Mouse (Mus musculus) frontal cortex, postnatal 36 days (tissue): ENCODE measurements at regions not wholly inside any gene's neighbourhood (a gene's known extent, or its start where the extent isn't known, plus 50 kb on each side); places are given as distances from the start of the nearest gene placed in this dataset.

Experiments
- DNase-seq, 2 experiments: peaks; one replicate each; pipeline ENCODE4 v3.0.0; 2022; ENCODE audit warnings: low spot score in 2 of 2

DNA sequence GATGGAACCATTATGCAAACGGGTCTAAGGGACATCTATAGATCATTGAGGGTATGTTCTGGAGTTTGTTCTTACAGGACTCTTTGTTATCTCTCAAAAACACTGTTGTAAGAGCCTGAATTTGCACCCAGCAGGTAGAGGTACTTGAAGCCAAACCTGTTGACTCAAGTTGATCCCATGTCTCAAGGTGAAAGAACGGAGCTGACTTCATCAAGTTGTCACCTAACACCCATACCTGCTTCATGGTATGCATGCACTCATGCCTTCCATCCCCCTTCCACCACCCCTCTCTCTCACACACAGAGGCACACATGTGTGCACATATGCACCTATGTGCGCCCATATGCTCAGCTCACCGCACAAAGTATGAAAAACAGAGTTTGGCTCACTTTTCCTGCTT lies 189.0 kb downstream of the Ttll7 start:
- no peak for DNase-seq

DNA sequence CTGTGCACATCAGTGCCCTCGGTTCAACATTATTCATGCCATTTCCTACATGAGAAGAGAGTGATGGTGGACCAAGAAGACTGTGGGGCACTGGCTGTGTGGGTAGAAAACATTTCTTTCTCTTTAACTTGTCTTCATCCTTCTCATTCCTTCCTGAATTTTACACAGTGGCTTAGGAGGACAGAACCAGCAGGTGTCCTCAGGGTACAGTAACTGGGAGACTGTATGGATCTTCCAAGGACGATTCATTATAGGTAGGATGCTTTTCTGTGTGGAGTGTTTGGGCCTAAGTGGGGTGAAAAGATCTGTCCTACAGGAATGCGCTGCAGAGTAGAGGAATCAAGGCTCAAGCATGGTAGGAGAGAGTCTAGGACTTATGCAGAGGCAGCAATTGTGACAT lies 190.7 kb downstream of the Ttll7 start:
- DNase-seq = no peak

DNA sequence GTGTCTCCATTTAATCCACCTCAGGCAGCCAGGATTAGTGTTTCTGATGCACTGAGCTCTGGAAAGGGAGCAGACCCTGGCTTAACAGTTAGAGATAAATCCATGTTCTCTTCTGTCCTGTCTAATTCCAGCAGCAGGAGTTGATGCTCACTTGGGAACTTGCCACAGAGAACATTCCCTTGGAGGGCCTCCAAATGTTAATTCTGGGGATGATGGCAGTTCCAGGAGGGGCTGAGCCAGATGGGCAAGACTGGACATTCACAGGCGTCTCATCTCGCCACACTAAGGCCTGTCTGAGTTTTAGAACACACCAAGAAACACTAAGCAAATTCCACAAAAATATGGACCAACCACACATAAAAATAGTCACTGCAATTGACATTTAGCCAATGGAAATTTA lies 194.5 kb downstream of the Ttll7 start:
- DNase-seq = peak in 1 of 2 experiments; percentile 17

DNA sequence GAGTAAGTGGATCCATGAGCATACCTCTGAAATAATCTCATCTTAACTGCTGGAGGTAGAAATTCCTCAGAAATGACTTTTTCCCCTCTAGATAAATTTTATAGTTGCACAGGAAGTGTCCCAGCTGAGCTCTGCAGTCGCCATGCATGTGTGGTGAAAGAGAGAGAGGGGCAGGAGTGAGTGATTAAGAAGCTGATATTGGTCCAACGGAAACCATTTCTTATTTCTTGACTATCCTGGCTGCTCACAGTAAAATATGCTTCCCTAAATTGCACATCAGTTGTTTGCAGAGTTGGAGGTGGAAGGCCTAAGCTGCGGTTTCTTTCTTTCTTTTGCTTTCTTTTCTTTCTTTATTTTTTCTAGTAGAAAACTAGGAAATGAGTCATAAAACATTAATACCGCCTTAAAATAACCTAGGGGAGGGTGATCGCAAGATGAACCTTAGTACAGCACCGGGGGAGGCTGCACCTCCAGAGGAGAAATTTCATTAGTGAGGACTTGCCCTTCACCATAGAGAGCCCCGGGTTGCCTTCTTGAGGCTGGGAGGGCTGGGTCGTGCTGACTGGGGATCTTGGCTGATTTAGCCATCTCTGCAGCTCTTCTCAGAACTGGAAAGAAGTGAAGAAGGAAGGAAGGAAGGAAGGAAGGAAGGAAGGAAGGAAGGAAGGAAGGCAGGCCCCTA lies 202.1 kb downstream of the Ttll7 start:
- DNase-seq = no peak

DNA sequence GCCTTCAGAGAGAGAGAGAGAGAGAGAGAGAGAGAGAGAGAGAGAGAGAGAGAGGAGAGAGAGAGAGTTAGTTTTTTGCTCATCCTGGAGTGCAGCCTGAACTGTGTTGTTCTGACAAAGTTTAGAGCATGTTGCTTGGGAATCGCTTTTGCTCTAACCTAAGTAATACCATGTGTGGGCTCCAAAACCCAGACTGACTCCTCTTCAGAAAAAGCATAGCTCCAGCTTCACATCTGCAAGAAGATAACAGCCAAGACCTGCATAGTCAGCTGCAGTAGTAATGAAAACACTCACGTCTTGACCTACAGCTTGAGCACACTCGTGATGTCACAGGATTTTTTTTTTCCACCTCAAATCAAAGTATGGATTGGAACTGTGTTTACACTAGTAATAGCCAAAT lies 205.7 kb downstream of the Ttll7 start:
- DNase-seq = no peak

DNA sequence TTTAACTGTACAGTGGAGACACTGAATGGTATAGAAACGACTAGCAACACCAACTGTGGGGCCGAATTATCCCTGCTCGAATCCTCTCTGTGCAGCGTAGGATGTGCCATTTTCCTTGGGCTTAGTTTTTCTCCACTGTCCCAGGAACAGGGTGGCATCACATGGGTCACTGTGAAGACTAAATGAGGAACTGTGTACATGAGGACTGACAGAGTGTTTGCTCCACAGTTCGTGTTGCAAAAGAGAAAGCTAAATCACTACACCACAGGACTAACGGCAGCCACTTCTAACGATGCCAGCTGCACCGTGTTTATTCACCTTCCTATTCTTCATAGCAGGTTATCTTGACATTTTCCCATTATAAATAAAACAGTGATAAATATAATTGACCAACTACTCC lies 208.5 kb downstream of the Ttll7 start:
- no peak for DNase-seq

DNA sequence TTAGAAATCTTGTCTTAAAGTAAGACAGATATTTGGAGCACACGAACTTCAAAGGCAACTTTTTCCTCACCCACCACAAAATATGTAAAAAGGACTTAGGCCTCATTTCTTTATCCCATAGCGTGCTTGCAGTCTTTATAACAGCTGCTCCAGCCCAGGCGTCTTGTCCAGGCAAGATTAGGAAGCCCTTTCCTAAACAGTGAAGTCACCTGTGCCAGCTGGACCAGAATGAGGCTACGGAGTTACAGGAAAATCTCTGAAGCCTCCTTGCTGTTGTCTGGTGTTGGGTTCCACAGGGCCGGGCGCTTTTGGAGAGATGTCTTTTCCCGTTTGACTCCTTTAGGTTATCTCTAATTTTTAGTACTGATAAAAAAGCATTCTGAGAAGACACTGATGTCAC lies 210.3 kb downstream of the Ttll7 start:
- no peak for DNase-seq

DNA sequence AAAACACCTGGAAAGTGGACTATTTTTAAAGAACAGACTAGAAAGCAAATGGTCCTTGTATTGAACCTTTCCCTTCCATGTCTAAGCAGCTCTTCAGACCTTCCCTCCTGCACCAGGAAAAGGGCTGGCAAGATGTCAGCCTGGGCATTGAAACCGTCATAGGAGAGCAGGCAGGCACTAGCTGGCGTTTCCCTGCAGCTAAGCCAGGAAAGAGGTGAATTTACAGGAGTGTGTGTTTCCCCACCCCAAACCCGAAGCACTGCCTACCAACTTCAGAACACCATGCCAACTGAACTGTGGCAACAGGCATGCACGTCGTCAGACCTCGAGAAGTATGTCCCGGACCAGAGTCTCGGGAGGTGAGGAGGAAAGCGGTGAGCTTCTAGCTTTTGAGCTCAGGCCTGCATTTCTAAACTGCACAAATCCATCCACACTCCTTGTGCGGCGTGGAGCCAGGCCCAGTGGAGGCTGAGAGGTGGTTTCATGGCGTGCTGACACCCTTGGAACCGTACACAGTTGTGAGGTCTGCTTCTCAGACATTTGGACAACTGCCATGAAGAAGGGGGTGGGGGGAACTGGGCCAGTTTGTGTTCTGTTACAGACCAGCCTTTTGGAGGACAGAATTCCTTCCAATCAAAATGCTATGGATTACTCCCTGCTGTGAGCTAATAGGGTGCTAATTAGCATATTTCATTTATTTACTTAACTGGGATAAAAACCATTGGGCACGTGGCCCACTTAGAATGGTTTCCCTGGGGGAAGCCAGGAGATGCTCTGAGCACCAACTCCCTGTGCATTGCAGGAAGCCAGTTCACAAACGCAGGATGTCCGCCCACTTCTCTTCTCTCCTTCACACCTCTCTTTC lies 211.6 kb downstream of the Ttll7 start:
- DNase-seq = peak; percentile 11 to 44

DNA sequence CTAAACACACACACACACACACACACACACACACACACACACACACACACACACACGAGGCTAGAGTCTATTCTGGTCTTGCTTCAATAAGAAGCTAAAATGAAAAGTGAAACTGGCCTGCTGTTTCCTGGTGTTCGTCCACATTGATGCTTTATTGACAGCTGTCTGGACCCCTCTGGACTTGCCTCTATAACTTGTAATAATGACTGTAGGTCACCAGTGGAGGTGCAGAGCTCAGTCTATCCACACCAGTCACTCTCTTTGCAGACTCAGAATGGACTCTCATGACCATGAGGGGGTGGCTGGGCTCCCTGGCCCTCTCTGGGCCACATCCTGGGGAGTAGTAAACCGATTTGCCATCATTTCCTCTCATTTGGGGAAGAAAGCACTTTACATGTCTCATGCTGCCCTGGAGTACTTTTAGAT lies 212.3 kb downstream of the Ttll7 start:
- no peak for DNase-seq

DNA sequence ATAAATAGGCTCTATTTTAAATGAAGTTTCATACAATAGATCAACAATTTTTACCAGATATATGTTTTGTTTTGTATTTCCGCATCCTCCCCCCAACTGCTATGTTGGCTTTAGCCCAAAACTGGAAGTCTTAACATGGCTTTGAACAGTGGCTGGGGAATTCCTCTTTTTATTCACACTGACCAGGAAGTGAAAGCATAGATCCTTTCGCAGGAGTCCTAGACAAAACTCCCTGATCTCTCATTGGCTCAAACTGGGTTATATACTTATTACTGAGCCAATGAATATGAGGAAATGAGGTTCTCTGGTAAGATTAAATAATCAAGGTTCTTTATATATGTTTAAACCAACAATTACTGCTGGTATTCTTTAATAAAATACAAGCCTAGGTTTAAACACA lies 218.8 kb downstream of the Ttll7 start:
- no peak for DNase-seq

DNA sequence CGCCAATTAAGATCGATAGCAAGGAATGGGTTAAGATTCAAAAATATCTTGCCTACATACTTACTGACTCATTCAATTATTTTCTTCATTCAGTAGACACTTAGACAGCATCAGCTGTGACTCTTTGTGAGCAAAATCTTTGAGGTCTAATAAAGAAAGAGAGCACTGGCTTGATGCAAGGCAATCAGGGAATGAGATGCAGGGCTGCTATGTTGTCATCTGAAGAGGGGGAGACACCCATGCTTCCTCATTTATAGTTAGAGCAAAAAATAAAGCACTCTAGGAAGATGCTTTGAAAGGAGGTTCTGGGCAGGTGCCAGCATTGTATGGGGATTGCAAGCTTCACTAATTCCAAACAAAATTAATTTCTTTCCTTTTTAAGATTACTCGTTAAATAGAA lies 228.0 kb downstream of the Ttll7 start:
- no peak for DNase-seq

DNA sequence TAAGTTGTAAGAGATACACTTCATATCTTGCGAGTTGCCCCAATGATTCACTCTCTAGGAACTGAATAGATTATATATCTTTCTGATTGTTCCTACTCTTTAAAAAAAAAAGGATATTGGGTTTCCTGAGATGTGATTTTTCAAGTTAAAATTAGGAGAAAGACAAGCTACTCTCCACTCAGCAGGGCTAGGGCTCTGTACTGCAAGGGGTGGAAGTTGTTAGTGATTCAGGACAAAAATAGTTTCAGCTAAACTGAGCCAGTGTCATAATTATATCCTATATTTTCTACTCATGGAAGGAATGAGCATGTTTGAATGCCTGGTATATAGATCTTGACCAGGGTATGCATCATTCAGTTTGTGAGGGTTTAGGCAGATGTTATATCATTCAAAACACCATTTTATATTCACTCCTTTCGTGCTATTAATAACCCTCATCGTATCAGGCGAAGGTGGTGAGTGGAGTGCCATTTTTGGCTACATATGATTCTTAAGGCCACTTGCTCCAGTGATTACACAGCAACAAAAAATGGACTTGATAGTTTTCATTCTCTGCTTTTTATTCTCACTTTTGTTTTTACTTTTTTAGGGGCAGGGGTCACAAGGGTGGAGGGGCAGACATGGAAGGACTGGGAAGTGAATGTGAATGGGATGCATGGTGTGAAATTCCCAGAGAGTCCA lies 228.7 kb downstream of the Ttll7 start:
- no peak for DNase-seq

DNA sequence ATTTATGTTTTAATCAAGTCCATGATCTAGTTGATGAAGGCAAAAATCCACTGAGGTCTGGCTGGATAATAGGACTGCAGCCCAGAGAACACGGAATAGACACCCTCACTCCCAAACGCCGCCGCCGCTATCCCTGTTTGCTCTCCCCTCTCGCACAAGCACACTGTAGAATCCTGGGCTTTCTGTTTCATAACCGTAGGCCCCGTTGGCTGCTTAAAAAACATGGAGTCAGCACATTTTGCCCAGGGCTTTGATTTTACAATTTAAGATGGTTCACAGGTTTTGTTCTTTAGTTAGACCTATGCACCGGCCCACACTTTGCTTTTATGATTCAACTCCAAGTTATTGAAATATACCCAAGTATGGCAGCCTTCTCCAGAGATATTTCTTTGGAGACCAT lies 229.6 kb downstream of the Ttll7 start:
- DNase-seq = no peak

DNA sequence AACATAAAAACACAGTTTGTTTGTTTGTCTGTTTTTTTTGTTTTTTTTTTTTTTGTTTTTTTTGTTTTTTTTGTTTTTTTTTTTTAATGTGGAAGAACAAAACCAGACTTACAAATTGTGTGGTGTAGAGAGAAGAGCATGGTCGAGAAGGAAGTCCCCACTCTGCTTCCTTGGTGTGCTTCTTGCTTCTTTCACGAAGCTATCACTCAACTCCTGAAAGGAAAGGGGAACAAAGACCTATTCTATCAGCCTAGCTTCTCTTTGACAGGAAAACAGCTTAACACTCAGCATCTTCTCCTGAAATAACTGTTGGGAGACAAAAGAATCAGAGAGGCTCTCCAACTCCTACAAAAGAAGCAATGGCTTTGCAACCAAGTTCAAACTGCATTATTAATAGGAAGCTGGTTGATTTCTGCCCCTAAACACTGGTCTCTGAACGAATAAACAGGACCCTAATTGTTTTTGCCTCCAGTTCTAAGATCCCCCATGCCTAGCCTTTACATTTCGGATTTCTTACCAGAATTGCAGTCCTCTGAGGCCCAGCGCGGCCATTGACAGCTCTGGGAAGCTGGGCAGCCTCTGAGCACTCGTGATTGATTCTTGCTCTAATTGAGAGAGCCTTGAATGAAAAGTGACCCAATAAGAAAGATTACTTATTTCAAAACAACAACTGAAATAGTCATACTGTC lies 230.2 kb downstream of the Ttll7 start:
- DNase-seq = no peak

DNA sequence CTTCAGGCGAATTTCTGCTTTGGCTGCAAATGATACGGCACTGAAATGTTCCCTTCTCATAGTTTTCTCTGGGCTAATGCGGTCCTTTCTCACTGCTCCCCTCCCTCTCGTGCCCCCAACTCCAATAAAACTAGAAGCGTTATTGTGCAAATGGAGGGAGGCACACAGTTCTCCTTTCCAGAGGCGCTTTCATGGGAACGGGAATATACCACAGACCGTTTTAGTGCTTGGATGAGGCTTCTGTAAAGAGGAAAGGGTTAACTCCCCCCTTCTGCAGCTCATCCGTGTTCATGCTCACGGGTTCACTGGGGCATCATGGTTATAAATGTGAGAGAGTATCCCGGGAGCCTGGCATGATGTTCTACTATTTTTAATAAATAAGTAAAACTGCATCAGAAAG lies 231.2 kb downstream of the Ttll7 start:
- no peak for DNase-seq

DNA sequence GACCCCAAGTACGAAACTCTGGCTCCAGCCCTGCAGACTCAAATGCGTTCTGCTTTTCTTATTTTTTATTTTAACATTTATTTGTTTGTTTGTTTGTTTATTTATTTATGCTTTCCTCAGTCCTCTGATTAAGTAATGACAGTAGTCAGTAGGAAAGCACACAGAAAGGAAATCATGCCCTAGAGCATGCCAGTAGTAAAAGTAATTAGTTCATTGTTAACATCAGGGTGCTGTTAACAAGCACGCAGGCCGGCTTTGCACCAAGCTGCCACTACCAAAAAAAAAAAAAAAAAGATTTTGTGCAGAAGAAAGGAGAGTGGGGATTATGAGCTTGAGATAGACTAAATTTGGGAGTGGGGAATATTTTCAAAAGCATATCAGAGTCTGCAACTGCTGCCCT lies 231.7 kb downstream of the Ttll7 start:
- DNase-seq = no peak

DNA sequence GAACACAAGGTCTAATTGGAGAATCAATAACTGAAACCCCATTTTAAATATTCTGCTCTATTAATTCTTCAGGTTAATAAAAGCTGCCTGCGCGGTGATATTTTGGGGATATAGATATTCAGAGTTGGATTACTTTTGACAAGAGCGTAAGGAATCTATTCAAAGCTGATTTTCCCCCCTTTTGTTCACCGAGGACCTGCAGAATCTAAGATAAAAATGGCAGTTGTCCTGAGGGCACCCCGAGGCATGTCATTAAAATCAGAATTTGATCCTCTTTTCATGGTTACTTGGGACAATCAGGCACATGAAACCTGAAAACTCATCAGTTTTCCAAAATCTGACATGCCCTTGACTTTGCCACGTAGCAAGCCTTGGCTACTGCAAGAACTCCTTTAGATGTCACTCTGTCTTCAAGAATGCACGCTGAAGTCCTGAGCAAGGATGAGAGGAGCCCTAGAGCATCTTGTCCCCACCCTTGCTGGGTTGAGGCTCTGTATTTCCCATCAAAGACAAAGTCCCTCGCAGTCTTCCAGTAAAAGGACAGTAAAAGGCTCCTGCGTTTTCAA lies 232.5 kb downstream of the Ttll7 start:
- DNase-seq = no peak

DNA sequence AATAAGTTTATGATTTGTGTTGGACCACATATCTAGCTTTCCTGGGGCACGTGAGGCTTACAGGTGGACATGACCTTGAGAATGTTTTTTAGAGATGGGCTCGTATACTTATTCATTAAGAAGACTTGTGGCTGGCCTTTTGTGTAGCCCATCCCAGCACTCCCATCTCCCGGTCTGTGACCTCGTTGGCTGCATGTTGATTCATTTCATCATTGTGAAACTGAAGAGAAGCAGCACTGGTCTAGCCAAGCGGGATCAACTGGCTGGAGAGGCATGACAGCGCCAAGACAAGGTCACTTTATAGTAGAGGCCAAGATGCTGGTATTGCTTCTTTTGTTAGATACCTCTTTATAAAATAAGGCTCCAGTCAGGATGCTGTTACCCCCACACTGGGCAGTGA lies 236.0 kb downstream of the Ttll7 start:
- no peak for DNase-seq

DNA sequence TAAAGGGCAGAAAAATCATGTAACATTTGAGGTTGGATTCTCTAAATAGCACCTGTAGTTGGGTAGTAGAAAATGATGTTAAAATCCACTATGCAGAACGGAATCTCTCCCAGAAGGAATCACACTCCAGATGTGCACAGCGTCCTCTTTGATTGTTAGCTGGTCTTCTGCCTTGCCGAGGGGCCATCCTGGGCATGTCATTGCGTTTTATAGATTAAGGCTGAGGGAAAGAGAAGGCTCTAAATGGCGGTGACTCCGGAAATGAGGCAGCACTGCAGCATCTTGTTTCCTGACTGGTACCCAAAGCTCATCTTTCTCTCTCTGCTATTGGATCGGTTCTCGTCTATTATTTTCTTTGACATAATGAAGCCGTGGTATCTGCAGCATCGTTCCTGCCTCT lies 237.5 kb downstream of the Ttll7 start:
- DNase-seq = no peak

DNA sequence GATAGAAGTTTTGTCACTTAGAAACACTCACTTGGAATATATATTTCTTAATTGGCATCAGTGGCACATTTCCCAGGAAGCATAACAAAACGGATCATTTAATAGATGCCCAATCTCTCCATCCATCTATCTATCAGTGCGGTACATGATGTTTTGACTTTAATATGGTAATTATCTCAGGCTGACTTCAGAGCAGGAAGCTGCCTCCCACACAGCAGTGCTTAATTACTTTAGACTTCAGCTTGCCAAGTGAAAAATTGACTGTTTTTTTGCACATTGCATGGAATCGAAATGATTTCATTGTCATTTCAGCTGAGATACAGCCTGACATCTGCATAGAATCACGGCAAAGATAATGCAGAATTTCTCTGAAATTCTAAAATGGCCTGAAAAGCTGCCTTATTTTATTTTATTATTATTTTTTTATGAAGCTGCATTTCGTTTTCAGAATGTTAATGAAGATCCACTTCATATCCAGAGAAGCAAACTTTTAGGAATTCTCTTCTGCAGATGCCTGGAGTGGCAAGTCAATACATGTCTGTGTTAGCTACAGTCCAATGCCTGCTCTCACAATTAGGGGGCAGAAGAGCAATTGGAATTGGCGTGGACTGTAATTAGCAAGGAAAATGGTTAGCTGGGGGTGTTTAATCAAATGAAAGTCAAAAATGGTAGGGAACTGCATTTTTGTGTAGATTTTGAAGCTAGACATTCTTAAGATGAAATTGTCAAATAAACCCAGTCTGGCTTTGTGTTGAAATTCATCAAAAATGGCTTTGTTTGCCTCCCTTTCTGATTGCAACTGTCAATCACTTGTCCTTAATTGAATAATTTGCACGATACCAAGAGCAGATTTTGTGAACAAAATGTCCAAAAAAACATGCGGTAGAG lies 240.3 kb downstream of the Ttll7 start:
- DNase-seq = no peak

DNA sequence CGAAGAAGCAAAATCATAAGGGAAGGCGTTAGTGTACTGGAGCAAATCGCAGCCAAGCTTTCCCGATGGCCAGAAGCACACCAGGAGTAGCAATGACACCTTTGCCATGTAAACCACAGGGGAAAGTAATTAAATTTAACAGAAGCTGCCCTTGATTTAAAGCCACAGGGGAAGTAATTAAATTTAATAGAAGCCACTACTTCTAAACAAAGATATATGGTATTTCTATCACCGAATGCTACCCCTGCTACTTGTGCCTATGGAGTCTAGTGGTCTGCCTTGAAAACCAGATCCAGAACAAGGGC lies 240.9 kb downstream of the Ttll7 start:
- no peak for DNase-seq
